Mouse (Mus musculus): ENCODE data around the gene Rusc2. TPM values are rescaled to one million over a fixed set of nuclear protein-coding genes. Genes with fewer than 3 reads are reported as not detected.

Gene Rusc2
- polyA plus RNA-seq, 1 experiment = 8.5 TPM

GRCm38 (mm10) chr4:43457124-43457523 lies 75.3 kb downstream of the Rusc2 start:
- Histone ChIP-seq H3K4me1 (ENCODE audit: control insufficient read depth, insufficient read depth, insufficient read length) (peaks cover 33% of the 10 kb centered on the region; the same call in 1 of the 2 replicates), H3K27ac (ENCODE audit: insufficient read depth, low read length) (peak overlapping the region; percentile 91), H3K36me3 (ENCODE audit: control insufficient read depth, insufficient read depth, low read length) (0 out of 2 replicates have a peak, but pooled peaks cover 2% of the 10 kb centered on the region), H3K4me3 (ENCODE audit: extremely low read depth, insufficient read depth, insufficient read length) (no peak overlapping the region), H3K27me3 (ENCODE audit: control insufficient read depth, insufficient read depth, low read length) (no peaks in the 10 kb centered on the region)
- peak in 1 of 2 experiments; percentile 79 for DNase-seq (ENCODE audit: low read depth in 1 of 2, low spot score in 2 of 2)
- TF ChIP-seq POLR2A (IDR thresholded peaks at IDR 0.05; ENCODE audit: low read depth, low read length) (no peak), CTCF (IDR thresholded peaks at IDR 0.05; ENCODE audit: extremely low read depth, insufficient read depth, insufficient read length, insufficient replicate concordance) (no peak)
- WGBS = 5% methylated on average over 8 of the region's 8 CpGs

- Histone ChIP-seq H3K36me3 (ENCODE audit: control insufficient read depth, insufficient read depth, low read length) (no peaks in the 10 kb centered on the region), H3K27ac (ENCODE audit: insufficient read depth, low read length) (no peak overlapping the region), H3K27me3 (ENCODE audit: control insufficient read depth, insufficient read depth, low read length) (no peaks in the 10 kb centered on the region), H3K4me1 (ENCODE audit: control insufficient read depth, insufficient read depth, insufficient read length) (peaks cover 16% of the 10 kb centered on the region; the same call in 1 of the 2 replicates), H3K4me3 (ENCODE audit: extremely low read depth, insufficient read depth, insufficient read length) (no peak overlapping the region)
- TF ChIP-seq CTCF (IDR thresholded peaks at IDR 0.05; ENCODE audit: extremely low read depth, insufficient read depth, insufficient read length, insufficient replicate concordance) = no peak
- no peak for TF ChIP-seq POLR2A (IDR thresholded peaks at IDR 0.05; ENCODE audit: low read depth, low read length)
- DNase-seq (ENCODE audit: low read depth in 1 of 2, low spot score in 2 of 2) = no peak
- WGBS = 86% methylated on average over 5 of the region's 5 CpGs
Measured at GRCm38 (mm10) chr4:43463102-43463501, 81.3 kb downstream of the Rusc2 start.

- no peak overlapping the region for H3K4me3 ChIP-seq (ENCODE audit: extremely low read depth, insufficient read depth, insufficient read length)
- peak overlapping the region; percentile 80 for H3K27ac ChIP-seq (ENCODE audit: insufficient read depth, low read length)
- 31% methylated on average over 6 of the region's 6 CpGs for WGBS
- TF ChIP-seq POLR2A (IDR thresholded peaks at IDR 0.05; ENCODE audit: low read depth, low read length) (no peak), CTCF (IDR thresholded peaks at IDR 0.05; ENCODE audit: extremely low read depth, insufficient read depth, insufficient read length, insufficient replicate concordance) (no peak)
- H3K4me1 ChIP-seq (ENCODE audit: control insufficient read depth, insufficient read depth, insufficient read length) = peaks cover 15% of the 10 kb centered on the region; the same call in 1 of the 2 replicates
- no peaks in the 10 kb centered on the region for H3K36me3 ChIP-seq (ENCODE audit: control insufficient read depth, insufficient read depth, low read length)
- no peaks in the 10 kb centered on the region for H3K27me3 ChIP-seq (ENCODE audit: control insufficient read depth, insufficient read depth, low read length)
- DNase-seq (ENCODE audit: low read depth in 1 of 2, low spot score in 2 of 2) = no peak
Measured at GRCm38 (mm10) chr4:43465935-43466334, 84.2 kb downstream of the Rusc2 start.

- Histone ChIP-seq H3K27me3 (ENCODE audit: control insufficient read depth, insufficient read depth, low read length) (no peaks in the 10 kb centered on the region), H3K36me3 (ENCODE audit: control insufficient read depth, insufficient read depth, low read length) (no peaks in the 10 kb centered on the region), H3K4me1 (ENCODE audit: control insufficient read depth, insufficient read depth, insufficient read length) (peaks cover 15% of the 10 kb centered on the region; the same call in 1 of the 2 replicates), H3K4me3 (ENCODE audit: extremely low read depth, insufficient read depth, insufficient read length) (no peak overlapping the region), H3K27ac (ENCODE audit: insufficient read depth, low read length) (0 out of 2 replicates have a peak overlapping the region, but pooled peaks have one; percentile 62)
- DNase-seq (ENCODE audit: low read depth in 1 of 2, low spot score in 2 of 2) = no peak
- TF ChIP-seq CTCF (IDR thresholded peaks at IDR 0.05; ENCODE audit: extremely low read depth, insufficient read depth, insufficient read length, insufficient replicate concordance) (no peak), POLR2A (IDR thresholded peaks at IDR 0.05; ENCODE audit: low read depth, low read length) (no peak)
- 66% methylated on average over 7 of the region's 7 CpGs for WGBS
Measured at GRCm38 (mm10) chr4:43466872-43467271, 85.1 kb downstream of the Rusc2 start.

GRCm38 (mm10) chr4:43470301-43470700 lies 88.5 kb downstream of the Rusc2 start:
- Histone ChIP-seq H3K27ac (ENCODE audit: insufficient read depth, low read length) (0 out of 2 replicates have a peak overlapping the region, but pooled peaks have one; percentile 8), H3K36me3 (ENCODE audit: control insufficient read depth, insufficient read depth, low read length) (no peaks in the 10 kb centered on the region), H3K27me3 (ENCODE audit: control insufficient read depth, insufficient read depth, low read length) (no peaks in the 10 kb centered on the region), H3K4me3 (ENCODE audit: extremely low read depth, insufficient read depth, insufficient read length) (no peak overlapping the region), H3K4me1 (ENCODE audit: control insufficient read depth, insufficient read depth, insufficient read length) (peaks cover 31% of the 10 kb centered on the region; the same call in 1 of the 2 replicates)
- TF ChIP-seq CTCF (IDR thresholded peaks at IDR 0.05; ENCODE audit: extremely low read depth, insufficient read depth, insufficient read length, insufficient replicate concordance) (no peak), POLR2A (IDR thresholded peaks at IDR 0.05; ENCODE audit: low read depth, low read length) (no peak)
- 82% methylated on average over 10 of the region's 10 CpGs for WGBS
- no peak for DNase-seq (ENCODE audit: low read depth in 1 of 2, low spot score in 2 of 2)

GRCm38 (mm10) chr4:43473636-43474035 lies 91.9 kb downstream of the Rusc2 start:
- TF ChIP-seq CTCF (IDR thresholded peaks at IDR 0.05; ENCODE audit: extremely low read depth, insufficient read depth, insufficient read length, insufficient replicate concordance) = no peak
- no peak for TF ChIP-seq POLR2A (IDR thresholded peaks at IDR 0.05; ENCODE audit: low read depth, low read length)
- peak overlapping the region; percentile 78 for H3K27ac ChIP-seq (ENCODE audit: insufficient read depth, low read length)
- peaks cover 30% of the 10 kb centered on the region; the same call in 1 of the 2 replicates for H3K4me1 ChIP-seq (ENCODE audit: control insufficient read depth, insufficient read depth, insufficient read length)
- H3K4me3 ChIP-seq (ENCODE audit: extremely low read depth, insufficient read depth, insufficient read length) = no peak overlapping the region
- H3K36me3 ChIP-seq (ENCODE audit: control insufficient read depth, insufficient read depth, low read length) = no peaks in the 10 kb centered on the region
- no peak for DNase-seq (ENCODE audit: low read depth in 1 of 2, low spot score in 2 of 2)
- 4% methylated on average over 1 of the region's 1 CpGs for WGBS
- no peaks in the 10 kb centered on the region for H3K27me3 ChIP-seq (ENCODE audit: control insufficient read depth, insufficient read depth, low read length)

- Histone ChIP-seq H3K4me1 (ENCODE audit: control insufficient read depth, insufficient read depth, insufficient read length) (peaks cover 37% of the 10 kb centered on the region; the same call in 1 of the 2 replicates), H3K27me3 (ENCODE audit: control insufficient read depth, insufficient read depth, low read length) (no peaks in the 10 kb centered on the region), H3K36me3 (ENCODE audit: control insufficient read depth, insufficient read depth, low read length) (no peaks in the 10 kb centered on the region), H3K4me3 (ENCODE audit: extremely low read depth, insufficient read depth, insufficient read length) (no peak overlapping the region), H3K27ac (ENCODE audit: insufficient read depth, low read length) (peak overlapping the region; percentile 44; the same call in 1 of the 2 replicates)
- peak in 1 of 2 experiments; percentile 62 for DNase-seq (ENCODE audit: low read depth in 1 of 2, low spot score in 2 of 2)
- TF ChIP-seq POLR2A (IDR thresholded peaks at IDR 0.05; ENCODE audit: low read depth, low read length) = no peak
- peak; percentile 28; the same call in 1 of the 2 replicates for TF ChIP-seq CTCF (IDR thresholded peaks at IDR 0.05; ENCODE audit: extremely low read depth, insufficient read depth, insufficient read length, insufficient replicate concordance)
- WGBS = 55% methylated on average over 6 of the region's 6 CpGs
Measured at GRCm38 (mm10) chr4:43476604-43477003, 94.8 kb downstream of the Rusc2 start.

Other genes starting within 250 kb of the Rusc2 start
- 0.06 and 0.07 TPM in 2 replicates for gene Atp8b5, start 114.8 kb upstream of the Rusc2 start, polyA plus RNA-seq (2012; rRNA removed)
- not detected in 2 replicates for gene Fam166b, start 47.2 kb downstream of the Rusc2 start, polyA plus RNA-seq (2012; rRNA removed)
- 49.6 and 64.5 TPM in 2 replicates for gene Tesk1, start 60.0 kb downstream of the Rusc2 start, polyA plus RNA-seq (2012; rRNA removed)
- gene Cd72, start 72.6 kb downstream of the Rusc2 start, polyA plus RNA-seq (2012; rRNA removed) = 109 and 140 TPM in 2 replicates
- gene Sit1, start 101.8 kb downstream of the Rusc2 start, polyA plus RNA-seq (2012; rRNA removed) = 15.3 and 17.1 TPM in 2 replicates
- 85.4 and 191 TPM in 2 replicates for gene Ccdc107, start 110.9 kb downstream of the Rusc2 start, polyA plus RNA-seq (2012; rRNA removed)
- 12.7 and 16.8 TPM in 2 replicates for gene Arhgef39, start 117.7 kb downstream of the Rusc2 start, polyA plus RNA-seq (2012; rRNA removed)
- gene Car9, start 125.0 kb downstream of the Rusc2 start, polyA plus RNA-seq (2012; rRNA removed) = 2.0 TPM in 2 replicates
- gene Tpm2, start 141.8 kb downstream of the Rusc2 start, polyA plus RNA-seq (2012; rRNA removed) = 11.8 and 13.8 TPM in 2 replicates
- 48.8 and 54.0 TPM in 2 replicates for gene Creb3, start 180.4 kb downstream of the Rusc2 start, polyA plus RNA-seq (2012; rRNA removed)
- gene Tln1, start 180.7 kb downstream of the Rusc2 start, polyA plus RNA-seq (2012; rRNA removed) = 163 and 208 TPM in 2 replicates
- 42.4 and 44.3 TPM in 2 replicates for gene Rgp1, start 196.7 kb downstream of the Rusc2 start, polyA plus RNA-seq (2012; rRNA removed)
- 28.8 and 34.2 TPM in 2 replicates for gene Gba2, start 196.9 kb downstream of the Rusc2 start, polyA plus RNA-seq (2012; rRNA removed)
- gene Msmp, start 202.5 kb downstream of the Rusc2 start, polyA plus RNA-seq (2012; rRNA removed) = 0.23 and 0.26 TPM in 2 replicates
- 10.2 and 13.6 TPM in 2 replicates for gene Npr2, start 250.0 kb downstream of the Rusc2 start, polyA plus RNA-seq (2012; rRNA removed)

Measured in spleen, adult 2 months (tissue).